In the genomic region with DNA sequence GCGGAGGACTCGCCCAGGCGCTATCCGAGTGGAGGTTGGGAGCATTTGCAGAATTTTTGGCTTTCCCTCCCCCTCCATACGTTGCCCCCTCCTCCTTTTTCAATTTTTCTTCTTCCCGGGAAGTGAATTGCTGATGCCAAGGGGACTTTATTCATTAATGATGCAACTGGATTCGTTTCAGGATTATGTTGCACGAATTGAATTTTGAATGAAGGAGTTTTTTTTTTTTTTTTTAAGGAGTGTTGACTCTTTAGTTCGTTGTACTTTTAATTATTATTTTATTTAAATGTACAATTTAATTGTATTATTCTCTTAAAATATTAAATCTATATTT, we compare ENCODE assay signal across 7 mouse cellular contexts. TPM values are rescaled to one million over a fixed set of nuclear protein-coding genes. Genes with fewer than 3 reads are reported as not detected.
DNase-seq lines count a peak whose midpoint lies in the region; ATAC-seq lines count a peak whose summit lies in the region.

No protein-coding gene starts in this region.

- H3K9me3 ChIP-seq in megakaryocyte, embryonic 14.5 days = no peaks in the 10 kb centered on the region
- H3K9me3 ChIP-seq in forebrain, embryonic 11.5 days (ENCODE audit: control insufficient read depth, low read length) = no peaks in the 10 kb centered on the region
- H3K9me3 ChIP-seq in limb, embryonic 13.5 days = no peaks in the 10 kb centered on the region
- H3K9me3 ChIP-seq in stomach, embryonic 14.5 days (ENCODE audit: control insufficient read depth, low read depth, low read length) = no peaks in the 10 kb centered on the region

- H3K4me3 ChIP-seq in megakaryocyte, embryonic 14.5 days (replicated peaks) = peak overlapping the region; percentile 95
- H3K4me3 ChIP-seq in forebrain, embryonic 11.5 days (ENCODE audit: low read depth, low read length) = peak overlapping the region; percentile 83
- peak overlapping the region; percentile 77 for H3K4me3 ChIP-seq in limb, embryonic 13.5 days
- peak overlapping the region; percentile 69 for H3K4me3 ChIP-seq in stomach, embryonic 14.5 days (ENCODE audit: low read depth, low read length)

- no peak for ATAC-seq in megakaryocyte, adult 5-6 weeks (ENCODE audit: poor library complexity, severe bottlenecking)
- no peak for ATAC-seq in forebrain, embryonic 11.5 days (replicated peaks; ENCODE audit: low FRiP score)
- no peak for ATAC-seq in limb, embryonic 13.5 days (ENCODE audit: low FRiP score, low read depth)
- no peak for ATAC-seq in stomach, embryonic 14.5 days (ENCODE audit: insufficient number of reproducible peaks, insufficient read depth, low FRiP score, low read depth)

- H3K36me3 ChIP-seq in megakaryocyte, embryonic 14.5 days (replicated peaks; ENCODE audit: low read length) = no peaks in the 10 kb centered on the region
- no peaks in the 10 kb centered on the region for H3K36me3 ChIP-seq in forebrain, embryonic 11.5 days (ENCODE audit: control insufficient read depth, insufficient read depth, low read length)
- no peaks in the 10 kb centered on the region for H3K36me3 ChIP-seq in limb, embryonic 13.5 days
- no peaks in the 10 kb centered on the region for H3K36me3 ChIP-seq in stomach, embryonic 14.5 days (ENCODE audit: control insufficient read depth, insufficient read depth, low read length)

- DNase-seq in forebrain, embryonic 11.5 days (ENCODE audit: low spot score) = no peak
- no peak for DNase-seq in cerebellum, postnatal 14 days
- no peak for DNase-seq in ovary, adult 18-20 months (ENCODE audit: low spot score)

- peaks cover 34% of the 10 kb centered on the region for H3K4me1 ChIP-seq in megakaryocyte, embryonic 14.5 days
- peaks cover 13% of the 10 kb centered on the region for H3K4me1 ChIP-seq in forebrain, embryonic 11.5 days (replicated peaks; ENCODE audit: control insufficient read depth, insufficient read depth, low read length)
- H3K4me1 ChIP-seq in limb, embryonic 13.5 days = peaks cover 38% of the 10 kb centered on the region
- peaks cover 14% of the 10 kb centered on the region; the same call in 1 of the 2 replicates for H3K4me1 ChIP-seq in stomach, embryonic 14.5 days (ENCODE audit: control insufficient read depth, insufficient read depth, low read length)

- H3K9ac ChIP-seq in forebrain, embryonic 11.5 days (ENCODE audit: low read length) = peak overlapping the region; percentile 96
- peak overlapping the region; percentile 94 for H3K9ac ChIP-seq in limb, embryonic 13.5 days
- peak overlapping the region; percentile 94 for H3K9ac ChIP-seq in stomach, embryonic 14.5 days (replicated peaks; ENCODE audit: low read depth, low read length)

- WGBS in forebrain, embryonic 11.5 days = 0% methylated on average over 9 of the region's 9 CpGs
- WGBS in limb, embryonic 13.5 days = 0% methylated on average over 9 of the region's 9 CpGs
- under 1% methylated on average over 9 of the region's 9 CpGs for WGBS in stomach, embryonic 14.5 days

- peaks cover 2% of the 10 kb centered on the region for H3K27me3 ChIP-seq in megakaryocyte, embryonic 14.5 days (replicated peaks)
- H3K27me3 ChIP-seq in forebrain, embryonic 11.5 days (ENCODE audit: control insufficient read depth, insufficient read depth, low read length) = no peaks in the 10 kb centered on the region
- H3K27me3 ChIP-seq in limb, embryonic 13.5 days = no peaks in the 10 kb centered on the region
- H3K27me3 ChIP-seq in stomach, embryonic 14.5 days (ENCODE audit: control insufficient read depth, insufficient read depth, low read length) = no peaks in the 10 kb centered on the region

- H3K4me2 ChIP-seq in forebrain, embryonic 11.5 days (ENCODE audit: low read depth, low read length, severe bottlenecking) = peak overlapping the region; percentile 76
- peak overlapping the region; percentile 85 for H3K4me2 ChIP-seq in limb, embryonic 13.5 days (replicated peaks)
- peak overlapping the region; percentile 59 for H3K4me2 ChIP-seq in stomach, embryonic 14.5 days (replicated peaks; ENCODE audit: low read depth, low read length)

- H3K27ac ChIP-seq in forebrain, embryonic 11.5 days (ENCODE audit: low read depth, low read length) = peak overlapping the region; percentile 85
- H3K27ac ChIP-seq in limb, embryonic 13.5 days = peak overlapping the region; percentile 90
- H3K27ac ChIP-seq in stomach, embryonic 14.5 days (ENCODE audit: low read length) = peak overlapping the region; percentile 91

RNA-seq across cellular contexts. Expression of a gene that starts 0.2 kb away (rescaled TPM):
- 16.1 and 80.7 TPM in 2 replicates for polyA plus RNA-seq in megakaryocyte, embryonic 14.5 days (2012; ENCODE audit: insufficient read depth, low replicate concordance)
- total RNA-seq in megakaryocyte, adult 5-6 weeks (2015) = 1.6 and 2.7 TPM in 2 replicates
- total RNA-seq in megakaryocyte, adult 5-6 weeks (2017) = 1.0 and 2.8 TPM in 2 replicates
- 16.4 and 17.1 TPM in 2 replicates for polyA plus RNA-seq in forebrain, embryonic 11.5 days (2014; fragmentation: Nextera tagmentation; extraction: Ambion mirVana)
- 20.4 and 22.3 TPM in 2 replicates for polyA plus RNA-seq in limb, embryonic 13.5 days (2015; fragmentation: Nextera tagmentation; extraction: Ambion mirVana)
- polyA plus RNA-seq in stomach, embryonic 14.5 days (2014; fragmentation: Nextera tagmentation; extraction: Ambion mirVana) = 22.7 and 26.1 TPM in 2 replicates
